Mouse (Mus musculus) lung, adult 2 months (tissue): Measurements from ENCODE around the gene Tm9sf2. TPM values are rescaled to one million over a fixed set of nuclear protein-coding genes. Genes with fewer than 3 reads are reported as not detected.
"Not testable (repeated sequence)": the region's sequence is repeated elsewhere in the genome, so short reads cannot be mapped to it uniquely, and the experiment has no call there.

ENCODE experiments used
- DNase-seq: peaks from one replicate; pipeline ENCODE4 v3.0.0; 2022
- H3K4me1 ChIP-seq: fragments of 200-500 bp; 2 replicates; pipeline ENCODE4 v1.6.1; 2011; ENCODE audit warnings: low read length; ENCODE audit not compliant: control insufficient read depth, insufficient read depth
- H3K4me3 ChIP-seq: fragments of 200-500 bp; replicated peaks from 2 replicates; pipeline ENCODE3; 2011; ENCODE audit warnings: low read depth, mild to moderate bottlenecking, control low read depth, low read length; ENCODE audit errors: extremely low read depth
- CTCF ChIP-seq: fragments of 200-500 bp; IDR thresholded peaks from 2 replicates; pipeline ENCODE4 v1.5.1; 2011; ENCODE audit warnings: mild to moderate bottlenecking, low read length, control low read depth; ENCODE audit not compliant: insufficient read depth
- POLR2A ChIP-seq: fragments of 200-500 bp; IDR thresholded peaks from 2 replicates; pipeline ENCODE4 v1.6.1; 2011; ENCODE audit warnings: low read depth, mild to moderate bottlenecking, control low read depth, low read length, borderline replicate concordance; ENCODE audit errors: extremely low read depth
- WGBS: fragments of 180-500 bp; shearing (Covaris S2); methylation state at CpG from one replicate; pipeline ENCODE4 v1.1.7; 2018; 5-methylcytosine and 5-hydroxymethylcytosine counted together
- polyA plus RNA-seq: library from polyadenylated mRNA; depleted of rRNA; stranded (reverse); fragments of >200 nt; gene quantifications from 2 replicates; pipeline ENCODE4 v1.2.3, GENCODE M21; 2012

The Tm9sf2 gene
- polyA plus RNA-seq, 1 experiment, result 188 TPM

- 77% methylated on average over 5 of the region's 5 CpGs for WGBS
- Histone ChIP-seq H3K4me3 (no peak overlapping the region), H3K4me1 (no peaks in the 10 kb centered on the region)
- TF ChIP-seq CTCF (no peak), POLR2A (no peak)
- DNase-seq, result no peak
Observed at GRCm38 (mm10) chr14:122087956-122088355, 18.9 kb upstream of the Tm9sf2 start.

- 53% methylated on average over 4 of the region's 4 CpGs for WGBS
- H3K4me1 ChIP-seq, result no peaks in the 10 kb centered on the region
- TF ChIP-seq CTCF (no peak), POLR2A (no peak)
- DNase-seq, result no peak
- no peak overlapping the region for H3K4me3 ChIP-seq
Observed at GRCm38 (mm10) chr14:122092363-122092762, 14.5 kb upstream of the Tm9sf2 start.

- DNase-seq, result no peak
- TF ChIP-seq POLR2A (no peak), CTCF (no peak)
- H3K4me3 ChIP-seq, result no peak overlapping the region
- no peaks in the 10 kb centered on the region for H3K4me1 ChIP-seq
- WGBS, result 98% methylated on average over 11 of the region's 11 CpGs
Observed at GRCm38 (mm10) chr14:122096331-122096730, 10.5 kb upstream of the Tm9sf2 start.

- Histone ChIP-seq H3K4me3 (no peak overlapping the region), H3K4me1 (no peaks in the 10 kb centered on the region)
- TF ChIP-seq CTCF (no peak), POLR2A (no peak)
- 55% methylated on average over 4 of the region's 4 CpGs for WGBS
- DNase-seq, result no peak
Observed at GRCm38 (mm10) chr14:122099584-122099983, 7.3 kb upstream of the Tm9sf2 start.

- not testable (repeated sequence) for DNase-seq, H3K4me3 ChIP-seq, H3K4me1 ChIP-seq
- 90% methylated on average over 9 of the region's 9 CpGs for WGBS
Observed at GRCm38 (mm10) chr14:122101890-122102289, 4.9 kb upstream of the Tm9sf2 start.

- peaks cover 11% of the 10 kb centered on the region for H3K4me1 ChIP-seq
- peak; percentile 92 for DNase-seq
- WGBS, result under 1% methylated on average over 24 of the region's 24 CpGs
- TF ChIP-seq CTCF, result no peak
- TF ChIP-seq POLR2A, result peak; percentile 95; the same call in 1 of the 2 replicates
- peak overlapping the region; percentile 72 for H3K4me3 ChIP-seq
Observed at GRCm38 (mm10) chr14:122104881-122105280, 2.0 kb upstream of the Tm9sf2 start.

- peaks cover 15% of the 10 kb centered on the region for H3K4me1 ChIP-seq
- 65% methylated on average over 16 of the region's 16 CpGs for WGBS
- DNase-seq, result no peak
- peak overlapping the region; percentile 72 for H3K4me3 ChIP-seq
- no peak for TF ChIP-seq POLR2A
- TF ChIP-seq CTCF, result no peak
Observed at GRCm38 (mm10) chr14:122105391-122106285, 1.2 kb upstream of the Tm9sf2 start.

GRCm38 (mm10) chr14:122107481-122108214 lies 810 bp downstream of the Tm9sf2 start:
- WGBS, result 3% methylated on average over 43 of the region's 44 CpGs
- no peak for DNase-seq
- TF ChIP-seq CTCF (no peak), POLR2A (no peak)
- Histone ChIP-seq H3K4me3 (peak overlapping the region; percentile 86), H3K4me1 (peaks cover 16% of the 10 kb centered on the region)

- no peak for DNase-seq
- no peak for TF ChIP-seq CTCF
- TF ChIP-seq POLR2A, result no peak
- Histone ChIP-seq H3K4me3 (no peak overlapping the region), H3K4me1 (peaks cover 12% of the 10 kb centered on the region)
- WGBS, result 77% methylated on average over 2 of the region's 2 CpGs
Observed at GRCm38 (mm10) chr14:122111681-122112080, 4.8 kb downstream of the Tm9sf2 start.
